Mouse (Mus musculus) layer of hippocampus, postnatal 10 days (tissue): ENCODE measurements around the gene Actr5. TPM values are rescaled to one million over a fixed set of nuclear protein-coding genes. Genes with fewer than 3 reads are reported as not detected.

Experiments used
- DNase-seq, 2 experiments: peaks; one replicate each; pipeline ENCODE4 v3.0.0; 2021; ENCODE audit warnings: low spot score in 2 of 2
- long read RNA-seq: library from polyadenylated mRNA; stranded (forward); transcript quantifications from one replicate; pipeline ENCODE4 v2.0.0, GENCODE M21; 2023
- total RNA-seq, 2 experiments: library from RNA; stranded (reverse); gene quantifications; 2 replicates each; pipeline ENCODE4 v1.2.3; 2021

The Actr5 gene
- 10 to 100 TPM; 10.3 to 11.9 TPM for total RNA-seq
- long read RNA-seq, partial matches to known transcripts = 0 of 5 reads
- long read RNA-seq, other reads (novel, unspliced or antisense) = 1 of 5 reads

DNA sequence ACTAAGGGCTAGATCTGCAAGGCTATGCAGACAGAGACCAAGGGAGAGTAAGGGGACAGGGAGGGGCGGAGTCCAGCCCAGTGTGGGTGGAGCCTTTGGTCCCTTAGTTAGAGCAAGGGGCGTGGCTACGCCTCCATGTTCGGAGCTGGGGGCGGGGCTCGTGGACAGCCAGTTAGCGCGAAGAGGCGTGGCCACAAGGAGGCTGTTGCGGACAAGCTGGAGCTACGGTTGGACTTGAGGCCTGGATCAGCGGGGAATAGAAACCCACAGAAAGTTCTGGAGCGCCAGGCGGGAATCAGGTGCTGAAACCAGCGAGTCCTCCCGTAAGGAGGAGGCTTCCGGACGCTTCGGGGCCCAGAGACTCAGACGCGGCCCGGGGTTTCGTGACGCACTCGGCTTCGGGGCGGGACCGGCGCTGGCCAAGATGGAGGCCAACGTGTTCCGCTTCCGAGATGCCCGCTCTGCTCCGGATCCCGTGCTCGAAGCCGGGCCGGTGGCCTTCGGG, at the start of gene Actr5:
Gene Actr5, plus strand, starts transcription at position 171 of the 505 bp plus-strand sequence.
- DNase-seq = peak; percentile 90 to 92

DNA sequence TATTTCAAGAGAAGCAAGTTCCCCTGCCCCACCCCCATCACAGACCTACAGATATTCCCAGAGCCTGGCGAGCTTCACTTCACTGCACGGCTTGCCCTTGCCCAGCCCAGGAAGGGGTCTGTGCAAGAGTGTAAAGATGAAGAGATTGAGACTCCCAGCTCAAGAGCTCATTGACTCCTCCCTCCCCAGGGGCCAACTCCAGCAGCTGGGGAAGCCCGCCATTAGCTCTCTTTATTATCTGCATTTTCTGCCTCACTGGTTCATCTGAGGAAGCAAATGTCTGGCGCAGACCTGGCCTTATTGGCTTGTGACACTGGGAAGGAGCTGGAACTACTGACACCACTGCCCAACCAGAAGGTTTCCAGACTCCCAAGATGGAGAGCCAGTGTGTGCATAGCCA, 44.7 kb upstream of the Actr5 start:
- DNase-seq = no peak

DNA sequence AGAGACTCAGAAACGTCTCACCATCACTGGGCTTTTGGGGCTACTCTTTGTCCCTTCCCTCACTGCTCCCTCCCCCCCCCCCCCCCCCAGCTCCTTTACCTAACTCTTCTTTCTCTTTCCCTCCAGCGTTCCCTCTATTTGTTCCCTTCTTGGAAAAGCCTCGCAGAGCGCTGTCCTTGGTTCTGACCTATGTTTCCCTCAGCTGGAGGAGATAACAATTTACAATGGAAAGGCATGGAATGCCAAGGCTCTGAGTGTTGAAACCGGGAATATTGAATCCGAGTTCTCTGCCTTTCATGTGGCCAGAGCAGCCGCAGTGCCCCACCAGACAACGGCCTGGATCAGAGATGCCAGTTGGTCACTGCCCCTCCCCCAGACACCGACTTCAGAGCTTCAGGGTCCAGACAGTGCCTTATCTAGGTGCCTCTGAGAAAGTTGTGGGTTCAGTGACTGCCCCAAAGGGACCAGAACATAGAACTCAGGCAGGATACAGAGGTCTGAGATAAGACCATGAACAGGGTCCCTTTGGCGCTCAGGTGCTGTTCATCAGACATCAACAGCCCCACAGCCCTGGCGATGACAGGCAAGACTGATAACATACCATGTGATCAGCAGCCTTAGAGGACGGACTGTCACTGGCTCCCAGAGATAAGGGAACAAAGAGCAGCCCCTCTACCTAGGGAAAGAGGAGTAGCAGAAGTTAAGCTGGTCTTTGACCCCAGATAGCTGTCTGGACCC, 39.9 kb upstream of the Actr5 start:
- DNase-seq = no peak

DNA sequence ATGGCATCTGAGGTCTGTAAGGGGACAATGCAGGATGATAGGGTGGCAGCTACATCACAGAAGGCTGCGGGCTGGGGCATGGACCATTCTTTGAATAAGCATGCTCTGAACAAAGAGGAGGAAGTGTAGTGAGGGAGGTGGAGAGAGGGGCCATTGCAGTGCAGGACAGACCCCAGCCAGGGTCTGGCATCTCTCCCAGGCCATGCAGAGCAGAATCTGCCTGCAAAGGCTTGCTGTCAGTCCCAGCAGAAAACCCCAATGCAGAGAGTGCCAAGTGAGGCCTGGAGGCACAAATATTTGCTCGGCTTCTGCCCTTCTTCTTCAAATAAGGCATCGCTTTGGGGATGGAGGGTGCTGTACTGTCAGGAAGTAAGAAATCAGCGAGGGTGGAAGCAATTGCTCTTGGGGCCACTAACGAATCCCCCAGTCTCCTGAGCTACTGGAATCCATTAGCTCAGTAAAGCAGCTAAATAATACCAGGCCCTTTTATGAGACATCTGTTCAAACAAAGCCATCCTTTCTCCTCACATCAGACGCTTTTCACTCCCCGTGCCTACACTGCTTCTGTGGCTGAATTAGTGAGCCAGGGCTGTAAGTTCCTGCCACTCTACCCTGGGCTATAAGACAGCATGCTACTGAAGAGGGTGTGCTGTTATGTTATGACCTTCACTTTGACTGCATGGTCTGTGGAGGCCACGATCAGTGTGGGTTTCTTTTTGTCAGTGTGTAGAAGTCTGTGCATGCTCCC, 36.0 kb upstream of the Actr5 start:
- DNase-seq = no peak

DNA sequence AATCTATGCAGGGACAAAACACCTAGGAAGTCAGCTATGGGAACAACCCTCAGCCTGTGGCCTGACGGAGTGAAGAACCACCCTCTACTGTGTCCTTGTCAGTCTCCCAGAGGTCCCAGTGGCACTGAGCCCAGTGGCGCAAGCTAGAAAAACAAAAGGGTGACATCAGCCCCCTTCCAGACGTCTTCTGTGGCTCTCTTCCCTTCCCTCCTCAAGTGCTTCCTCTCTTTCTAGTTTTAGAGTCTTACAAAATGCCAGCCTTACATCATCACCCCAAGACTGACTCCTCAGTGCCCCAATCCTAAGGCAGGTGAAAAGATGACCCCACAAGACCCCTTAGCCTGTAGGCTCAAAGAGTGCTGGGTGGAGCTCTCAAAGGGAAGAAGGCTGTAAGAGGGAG, 34.2 kb upstream of the Actr5 start:
- DNase-seq = no peak

DNA sequence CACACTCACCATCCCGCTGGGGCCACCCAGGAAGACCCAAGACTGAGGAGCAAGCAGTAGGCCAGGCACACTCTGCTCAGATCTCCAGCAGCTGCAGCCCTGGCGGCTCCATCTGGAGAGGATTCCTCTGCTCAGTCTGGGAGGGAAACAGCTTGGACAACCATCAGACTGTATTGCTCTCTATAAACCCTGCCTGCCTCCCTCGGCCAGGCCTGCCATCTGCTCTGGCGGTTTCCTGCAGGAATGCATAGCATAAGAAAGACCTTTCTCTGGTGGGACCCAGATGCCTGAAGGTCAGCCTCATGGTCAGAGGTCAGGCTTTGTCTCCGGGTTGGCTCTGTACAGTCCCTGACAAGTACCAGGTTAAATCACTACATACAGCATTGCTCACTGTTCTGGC, 33.4 kb upstream of the Actr5 start:
- DNase-seq = peak in 1 of 2 experiments; percentile 21

DNA sequence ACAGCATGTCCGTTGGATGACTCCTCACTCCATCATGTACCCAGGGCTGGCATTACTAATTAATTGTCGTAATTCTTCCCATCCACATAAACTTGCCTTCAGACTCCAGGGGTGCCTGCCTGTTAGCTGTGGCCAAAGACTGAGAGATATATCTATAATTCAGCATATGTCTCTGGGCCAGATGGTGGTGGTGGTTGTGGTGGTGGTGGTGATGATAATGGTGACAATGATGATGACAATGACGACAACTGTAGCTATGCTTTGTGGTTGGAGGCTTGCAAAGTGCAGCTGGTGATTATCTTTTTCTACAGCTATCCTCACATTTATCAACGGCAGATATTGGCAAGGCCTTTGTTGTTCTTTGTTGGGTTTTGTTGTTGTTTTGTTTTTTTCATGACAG, 31.3 kb upstream of the Actr5 start:
- no peak for DNase-seq

DNA sequence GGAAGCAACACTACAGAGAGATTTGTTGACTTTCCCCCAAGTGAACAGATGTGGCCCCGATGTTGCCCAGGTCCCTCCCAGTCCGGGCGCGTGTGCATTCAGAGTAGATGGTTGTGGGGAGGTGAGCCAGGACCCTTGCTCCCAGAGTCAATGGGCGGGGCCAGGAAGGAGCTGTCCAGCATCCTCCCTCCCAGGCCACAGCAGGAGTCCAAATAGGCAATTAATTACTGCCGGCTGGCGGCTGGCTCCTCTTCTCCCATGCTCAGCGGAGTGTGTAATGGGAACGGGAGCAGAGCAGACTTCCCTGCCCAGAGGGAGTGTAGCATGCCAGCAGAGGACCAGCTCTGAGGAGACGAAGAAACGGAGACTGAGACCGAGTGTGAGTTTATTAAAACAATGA, 29.6 kb upstream of the Actr5 start:
- peak; percentile 53 to 65 for DNase-seq

DNA sequence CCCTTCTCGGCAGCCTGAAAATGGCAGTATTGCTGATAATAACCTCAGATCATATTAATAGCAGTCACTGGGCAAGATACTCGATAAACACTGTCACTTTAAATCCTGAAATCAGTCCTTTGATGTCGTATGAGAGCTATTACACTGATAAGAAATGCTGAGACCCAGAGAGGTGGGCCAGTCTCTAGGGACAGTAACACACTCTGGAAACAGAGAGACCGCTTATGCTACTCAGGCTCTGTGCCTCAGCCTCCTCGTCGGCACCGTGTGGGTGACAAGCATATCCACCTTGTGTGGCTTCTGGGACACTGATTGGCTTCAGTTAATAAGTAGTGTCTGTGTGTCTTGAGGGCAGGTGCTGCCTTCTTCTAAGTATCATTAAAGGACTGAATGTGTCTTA, 29.1 kb upstream of the Actr5 start:
- DNase-seq = no peak

DNA sequence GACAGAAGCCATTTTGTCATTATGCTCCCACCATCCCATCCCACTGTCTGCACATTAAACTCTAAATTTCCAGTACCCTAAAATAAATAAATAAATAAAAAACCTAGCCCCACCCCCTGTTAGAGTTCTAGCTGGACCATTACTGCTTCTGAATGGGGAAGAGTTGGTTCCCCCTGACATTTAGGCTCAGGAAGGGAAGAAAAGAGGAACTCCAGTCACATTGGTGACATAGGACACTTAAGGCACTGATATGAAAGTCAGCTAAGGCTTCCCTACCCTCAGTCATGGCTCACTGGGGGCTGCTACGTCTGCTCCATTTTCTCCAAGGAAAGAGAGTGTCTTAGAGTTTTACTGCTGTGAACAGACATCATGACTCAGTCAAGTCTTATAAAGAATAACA, 27.9 kb upstream of the Actr5 start:
- no peak for DNase-seq

DNA sequence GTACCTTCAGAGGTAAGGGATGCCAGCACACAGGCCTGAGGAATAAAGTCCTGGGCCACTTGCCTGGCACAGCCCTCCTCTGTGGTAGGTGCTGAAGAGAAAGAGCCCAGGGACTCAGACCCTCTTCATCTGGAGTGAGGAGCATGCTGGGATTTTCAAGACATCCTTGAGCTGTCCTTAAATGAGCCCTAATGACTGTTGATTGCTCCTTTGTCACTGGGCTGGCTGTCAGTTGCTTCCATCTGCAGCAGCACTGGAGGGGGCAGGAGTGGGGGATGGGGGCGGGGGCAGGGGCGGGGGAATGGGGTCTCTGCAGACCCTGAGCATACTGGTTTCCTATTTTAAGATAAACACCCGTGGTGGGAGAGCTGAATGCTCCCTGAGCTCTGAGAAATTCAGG, 24.2 kb upstream of the Actr5 start:
- no peak for DNase-seq

DNA sequence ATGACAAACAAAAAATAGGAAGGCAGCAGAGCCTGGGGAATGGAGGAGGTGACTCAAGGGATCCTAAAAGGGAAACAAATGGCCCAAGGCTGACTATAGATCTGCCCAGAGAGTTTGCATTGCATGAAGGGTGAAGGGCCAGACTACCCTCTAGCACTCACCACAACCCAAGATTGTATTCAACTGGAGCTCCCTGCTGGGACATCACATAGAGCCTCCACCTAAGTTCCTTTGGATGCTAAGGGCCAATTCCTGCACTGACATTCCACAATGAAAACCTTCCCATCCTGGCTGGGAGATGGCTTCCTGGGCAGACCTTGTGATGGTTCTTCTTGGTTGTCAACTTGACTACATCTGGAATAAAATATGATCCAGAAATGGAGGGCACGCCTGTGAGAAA, 23.4 kb upstream of the Actr5 start:
- DNase-seq = no peak

DNA sequence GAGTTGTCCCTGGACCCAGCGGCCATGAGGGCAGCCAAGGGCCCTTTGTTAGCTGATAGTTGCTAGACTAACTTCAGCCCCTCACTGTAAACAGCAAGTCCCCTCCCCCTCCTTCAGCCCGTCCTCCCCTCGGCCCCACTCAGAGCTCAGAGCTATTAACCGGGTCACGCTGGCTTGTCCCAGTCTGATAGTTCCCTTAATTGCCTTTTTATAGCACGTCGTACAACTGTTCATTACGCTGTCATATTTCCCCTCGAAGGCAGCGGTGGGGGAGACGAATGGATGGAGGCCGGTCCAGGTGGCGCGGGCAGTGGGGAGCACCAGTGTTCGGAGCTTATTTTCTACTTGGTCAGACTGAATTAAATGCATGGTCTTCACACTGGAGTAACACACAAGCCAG, 22.0 kb upstream of the Actr5 start:
- no peak for DNase-seq

DNA sequence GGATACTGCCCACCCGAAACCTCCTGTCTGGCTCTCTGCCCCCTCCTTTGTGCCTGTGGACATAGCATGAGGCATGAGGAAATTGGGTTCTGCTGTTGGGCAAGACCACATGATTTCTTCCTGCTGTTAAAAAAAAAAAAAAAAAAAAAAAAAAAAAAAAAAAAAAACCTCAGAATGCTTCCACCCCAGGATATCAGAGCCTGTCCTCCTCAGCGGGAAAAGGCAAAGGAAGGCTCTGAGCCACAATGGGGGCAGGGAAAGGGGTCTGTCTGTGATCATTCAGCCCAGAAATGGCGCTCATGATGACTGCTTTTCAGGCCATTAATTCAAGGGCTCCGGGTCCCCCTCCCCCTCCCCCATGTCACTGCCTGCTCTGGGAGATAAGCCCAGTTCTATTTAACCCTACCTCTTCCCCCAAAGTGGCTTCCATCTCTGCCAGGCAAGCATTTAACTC, 18.1 kb upstream of the Actr5 start:
- no peak for DNase-seq

DNA sequence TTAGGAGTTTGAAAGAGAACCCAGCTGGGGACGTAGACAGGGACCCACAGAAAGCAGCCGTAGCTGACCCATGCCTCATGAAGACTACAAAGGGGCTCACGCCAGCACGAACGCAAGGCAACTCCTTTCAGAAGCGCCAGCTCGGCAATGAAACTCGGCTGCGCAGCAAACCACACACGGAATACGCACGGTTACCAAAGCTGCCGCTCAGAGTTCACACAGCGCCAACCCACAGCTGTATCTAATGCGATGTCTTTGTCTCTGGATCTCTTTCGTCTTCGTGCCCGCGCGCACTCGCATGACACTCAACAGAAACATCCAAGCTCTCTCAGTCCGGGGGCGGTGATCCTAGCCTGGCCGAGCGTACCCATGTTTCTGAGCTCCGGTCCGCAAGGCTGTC, 15.0 kb upstream of the Actr5 start:
- no peak for DNase-seq

DNA sequence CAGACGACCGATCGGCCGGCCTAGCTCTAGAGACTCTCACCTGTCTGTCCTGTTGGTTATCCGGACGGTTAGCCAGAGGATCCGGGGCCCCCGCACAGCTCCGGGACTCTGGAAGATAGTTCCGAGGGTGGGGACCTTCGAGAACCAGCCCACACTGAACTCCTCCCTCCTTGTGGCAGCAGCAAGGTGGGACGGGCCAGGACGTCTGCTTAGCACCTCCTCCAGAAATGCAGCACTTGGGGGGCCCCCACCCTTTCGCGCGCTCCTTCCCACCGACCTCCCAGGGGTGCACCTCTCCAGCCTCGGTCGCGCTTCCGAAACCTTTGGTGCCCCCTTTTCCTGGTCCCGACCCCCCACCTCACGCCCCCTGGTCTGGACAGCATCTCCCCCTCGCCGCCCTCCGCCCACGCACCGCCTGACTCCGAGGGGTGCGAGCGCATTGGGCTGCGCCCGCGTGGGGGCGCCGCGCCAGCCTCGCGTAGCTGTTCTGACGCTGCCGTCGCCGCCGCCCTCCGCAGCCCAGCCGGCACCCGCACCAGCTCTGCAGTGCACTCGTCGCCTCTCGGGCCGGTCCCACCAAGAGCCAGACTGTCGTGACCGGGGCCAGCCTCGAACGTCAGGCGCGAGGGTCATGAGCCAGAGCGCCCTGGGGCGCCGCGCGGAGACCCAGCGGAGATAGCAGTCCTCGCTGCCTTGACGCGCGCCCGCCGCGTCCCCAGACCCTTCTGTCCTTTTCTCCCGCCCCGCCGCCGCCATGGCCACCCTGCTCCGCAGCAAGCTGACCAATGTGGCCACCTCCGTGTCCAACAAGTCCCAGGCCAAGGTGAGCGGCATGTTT, 14.0 kb upstream of the Actr5 start, which contains the start of gene Slc32a1:
Gene Slc32a1, plus strand, starts transcription at position 280 of the 838 bp plus-strand sequence.
- peak in 1 of 2 experiments; percentile 15 for DNase-seq

DNA sequence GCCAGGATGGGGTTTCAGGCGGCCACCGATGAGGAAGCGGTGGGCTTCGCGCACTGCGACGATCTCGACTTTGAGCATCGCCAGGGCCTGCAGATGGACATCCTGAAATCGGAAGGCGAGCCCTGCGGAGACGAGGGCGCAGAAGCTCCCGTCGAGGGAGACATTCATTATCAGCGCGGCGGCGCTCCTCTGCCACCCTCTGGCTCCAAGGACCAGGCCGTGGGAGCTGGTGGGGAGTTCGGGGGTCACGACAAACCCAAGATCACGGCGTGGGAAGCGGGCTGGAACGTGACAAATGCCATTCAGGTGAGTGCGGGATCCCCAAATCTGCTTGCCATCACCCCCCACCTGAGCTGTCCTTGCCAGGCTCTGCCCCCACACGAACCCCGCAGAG, 13.4 kb upstream of the Actr5 start:
- DNase-seq = peak in 1 of 2 experiments; percentile 10

DNA sequence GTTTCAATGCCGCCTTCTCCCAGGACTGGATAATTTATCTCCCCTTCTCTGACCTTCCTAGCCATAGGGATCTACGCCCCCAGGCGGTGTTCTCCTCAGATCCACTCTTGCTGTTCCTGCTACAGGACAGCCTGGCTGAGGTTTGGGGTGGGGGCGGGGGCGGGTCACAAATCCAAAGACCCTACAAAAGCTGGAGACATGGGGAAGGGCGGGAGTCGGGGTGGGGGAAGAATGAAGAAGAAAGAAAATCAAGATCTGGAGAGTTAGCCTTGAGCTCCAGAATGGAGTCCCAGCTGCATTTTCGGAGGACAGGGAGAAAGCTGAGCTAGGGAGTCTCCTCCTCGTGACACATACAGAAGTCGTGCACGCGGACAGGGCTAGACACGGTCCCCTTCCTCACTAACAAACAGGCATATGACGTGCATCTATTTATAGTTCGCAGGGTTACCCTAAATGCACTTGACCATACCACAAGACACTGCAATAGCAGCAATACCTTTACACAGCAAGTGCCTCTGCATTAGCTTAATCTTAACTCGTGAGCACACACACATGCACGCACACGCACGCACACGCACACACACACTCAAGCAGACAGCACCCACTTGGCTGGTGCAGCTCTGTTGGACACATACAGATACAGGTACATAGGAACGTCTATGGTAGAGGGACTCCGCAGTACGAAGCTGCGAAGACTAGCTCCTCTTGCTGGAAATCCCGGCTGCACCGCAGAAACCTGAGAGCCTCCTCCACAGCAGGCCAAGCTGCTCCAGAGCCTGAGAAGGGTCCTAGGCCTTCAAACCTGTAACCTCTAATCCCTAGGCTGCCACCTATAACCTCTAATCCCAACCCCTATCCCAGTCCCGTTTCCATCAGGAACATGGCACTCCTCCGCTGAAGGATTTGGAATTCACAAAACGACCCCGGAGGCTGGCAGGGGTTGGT, 12.7 kb upstream of the Actr5 start:
- DNase-seq = peak; percentile 38 to 67

DNA sequence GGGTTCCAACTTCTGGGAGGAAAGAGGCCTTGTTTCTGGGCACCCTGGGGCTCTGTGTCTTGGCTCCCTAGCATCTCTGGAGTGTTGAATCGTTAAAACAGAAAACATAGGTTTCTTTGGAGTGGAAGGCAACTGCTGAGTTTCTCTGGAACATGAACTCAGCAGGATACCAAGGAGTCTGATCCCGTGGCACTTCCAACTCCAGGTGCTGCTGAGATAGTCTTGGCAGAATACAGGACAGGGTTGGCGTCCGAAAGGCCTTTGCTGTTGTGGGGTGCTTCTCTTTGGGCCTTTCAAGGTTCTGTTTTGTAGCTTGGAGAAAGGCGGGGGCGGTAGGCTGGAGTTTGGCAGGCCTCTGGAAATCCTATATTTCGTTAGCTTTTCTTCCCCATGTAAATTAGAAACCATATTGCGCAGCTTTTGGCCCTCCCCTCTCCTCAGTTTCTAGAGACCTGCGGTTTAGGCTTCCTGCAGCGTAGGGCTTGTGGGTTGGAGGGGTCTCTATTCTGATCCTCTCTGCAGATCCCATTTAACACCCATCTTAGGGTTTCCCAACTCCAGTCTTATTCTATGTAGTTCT, 11.9 kb upstream of the Actr5 start:
- peak in 1 of 2 experiments; percentile 51 for DNase-seq
